Mouse (Mus musculus) left cerebral cortex, postnatal 25 days (tissue): ENCODE measurements around the gene Klf7. TPM values are rescaled to one million over a fixed set of nuclear protein-coding genes. Genes with fewer than 3 reads are reported as not detected.
"Not testable (repeated sequence)": the region's sequence is repeated elsewhere in the genome, so short reads cannot be mapped to it uniquely, and the experiment has no call there.

Experiments used
- DNase-seq, 2 experiments: peaks; one replicate each; pipeline ENCODE4 v3.0.0; 2022; ENCODE audit warnings: low spot score in 2 of 2, mixed read lengths in 1 of 2
- intact Hi-C: fragments of 180-260 bp; cut with DNase I; formaldehyde crosslinking; loops from one replicate; pipeline ENCODE4 v1.15.1; 2025
- total RNA-seq, 2 experiments: library from RNA; stranded (reverse); gene quantifications; 2 replicates each; pipeline ENCODE4 v1.2.3; 2021

Gene Klf7
- total RNA-seq, 2 experiments from 2014 or later = 40.9 to 44.0 TPM

GRCm38 (mm10) chr1:64108653-64109052 is 13.4 kb downstream of the Klf7 start:
- DNase-seq, intact Hi-C loops: not testable (repeated sequence)

GRCm38 (mm10) chr1:64107526-64107925 is 14.6 kb downstream of the Klf7 start:
- DNase-seq = no peak
- intact Hi-C loops = no loop called here

- DNase-seq = no peak
- intact Hi-C loops = no loop called here
Observed at GRCm38 (mm10) chr1:64106127-64106526, 16.0 kb downstream of the Klf7 start.

GRCm38 (mm10) chr1:64105181-64105646 is 16.9 kb downstream of the Klf7 start:
- peak in 1 of 2 experiments; percentile 42 for DNase-seq
- intact Hi-C loops = no loop called here

- intact Hi-C loops = no loop called here
- no peak for DNase-seq
Observed at GRCm38 (mm10) chr1:64104665-64105064, 17.4 kb downstream of the Klf7 start.

GRCm38 (mm10) chr1:64101331-64101730 is 20.8 kb downstream of the Klf7 start:
- DNase-seq = no peak
- intact Hi-C loops = no loop called here

- no peak for DNase-seq
- intact Hi-C loops = no loop called here
Observed at GRCm38 (mm10) chr1:64098800-64099199, 23.3 kb downstream of the Klf7 start.

- intact Hi-C loops = no loop called here
- DNase-seq = no peak
Observed at GRCm38 (mm10) chr1:64097640-64098287, 24.3 kb downstream of the Klf7 start.

GRCm38 (mm10) chr1:64093018-64093417 is 29.1 kb downstream of the Klf7 start:
- no peak for DNase-seq
- intact Hi-C loops = no loop called here

- intact Hi-C loops = no loop called here
- no peak for DNase-seq
Observed at GRCm38 (mm10) chr1:64091591-64091990, 30.5 kb downstream of the Klf7 start.

- no peak for DNase-seq
- intact Hi-C loops = no loop called here
Observed at GRCm38 (mm10) chr1:64090566-64090965, 31.5 kb downstream of the Klf7 start.

- no peak for DNase-seq
- intact Hi-C loops = no loop called here
Observed at GRCm38 (mm10) chr1:64089691-64090090, 32.4 kb downstream of the Klf7 start.

GRCm38 (mm10) chr1:64088604-64089320 is 33.3 kb downstream of the Klf7 start:
- intact Hi-C loops = no loop called here
- no peak for DNase-seq

- intact Hi-C loops = no loop called here
- DNase-seq = no peak
Observed at GRCm38 (mm10) chr1:64087657-64088603, 34.2 kb downstream of the Klf7 start.

GRCm38 (mm10) chr1:64085875-64086274 is 36.2 kb downstream of the Klf7 start:
- no peak for DNase-seq
- intact Hi-C loops = no loop called here

- intact Hi-C loops = no loop called here
- DNase-seq = no peak
Observed at GRCm38 (mm10) chr1:64085361-64085760, 36.7 kb downstream of the Klf7 start.

- intact Hi-C loops = loop anchor here (5.0 kb wide), 1 partner anchor 33 kb away; no protein-coding TSS in a partner anchor
- DNase-seq = no peak
Observed at GRCm38 (mm10) chr1:64084706-64085105, 37.4 kb downstream of the Klf7 start.

- no peak for DNase-seq
- intact Hi-C loops = loop anchor here (5.0 kb wide), 1 partner anchor 36 kb away; no protein-coding TSS in a partner anchor
Observed at GRCm38 (mm10) chr1:64081791-64082190, 40.3 kb downstream of the Klf7 start.

- intact Hi-C loops = loop anchor here (5.0 kb wide), 1 partner anchor 36 kb away; no protein-coding TSS in a partner anchor
- no peak for DNase-seq
Observed at GRCm38 (mm10) chr1:64081217-64081616, 40.9 kb downstream of the Klf7 start.

- intact Hi-C loops = loop anchor here (5.0 kb wide), 1 partner anchor 37 kb away; no protein-coding TSS in a partner anchor
Observed at GRCm38 (mm10) chr1:64080263-64080662, 41.8 kb downstream of the Klf7 start.

More at GRCm38 (mm10) chr1:64080263-64080662, 41.8 kb downstream of the Klf7 start:
- peak in 1 of 2 experiments; percentile 66 for DNase-seq
